Mouse (Mus musculus): ENCODE measurements around the gene Mrrf. TPM values are rescaled to one million over a fixed set of nuclear protein-coding genes. Genes with fewer than 3 reads are reported as not detected.

Mrrf gene
- 16.9 and 21.4 TPM in 2 replicates for total RNA-seq (2014; fragmentation: Nextera tagmentation)
- total RNA-seq (2017): 20.4 and 21.7 TPM in 2 replicates

- peak; percentile 95 for ATAC-seq (replicated peaks; ENCODE audit: poor library complexity, severe bottlenecking)
Measured at GRCm38 (mm10) chr2:36136300-36136941, at the start of gene Mrrf, which contains the start of gene Rbm18. Gene Mrrf, plus strand, starts transcription at chr2:36136389. Gene Rbm18, minus strand, starts transcription at chr2:36136773.

- ATAC-seq (replicated peaks; ENCODE audit: poor library complexity, severe bottlenecking): no peak
Measured at GRCm38 (mm10) chr2:36089190-36089589, 47.0 kb upstream of the Mrrf start.

- ATAC-seq (replicated peaks; ENCODE audit: poor library complexity, severe bottlenecking): peak; percentile 81
Measured at GRCm38 (mm10) chr2:36090853-36091741, 45.1 kb upstream of the Mrrf start.

- no peak for ATAC-seq (replicated peaks; ENCODE audit: poor library complexity, severe bottlenecking)
Measured at GRCm38 (mm10) chr2:36092748-36093147, 43.4 kb upstream of the Mrrf start.

GRCm38 (mm10) chr2:36093301-36093700 lies 42.9 kb upstream of the Mrrf start:
- no peak for ATAC-seq (replicated peaks; ENCODE audit: poor library complexity, severe bottlenecking)

GRCm38 (mm10) chr2:36093914-36094475 lies 42.2 kb upstream of the Mrrf start:
- no peak for ATAC-seq (replicated peaks; ENCODE audit: poor library complexity, severe bottlenecking)

GRCm38 (mm10) chr2:36097129-36097815 lies 38.9 kb upstream of the Mrrf start:
- no peak for ATAC-seq (replicated peaks; ENCODE audit: poor library complexity, severe bottlenecking)

- no peak for ATAC-seq (replicated peaks; ENCODE audit: poor library complexity, severe bottlenecking)
Measured at GRCm38 (mm10) chr2:36098021-36098420, 38.2 kb upstream of the Mrrf start.

- ATAC-seq (replicated peaks; ENCODE audit: poor library complexity, severe bottlenecking): no peak
Measured at GRCm38 (mm10) chr2:36099739-36100138, 36.5 kb upstream of the Mrrf start.

GRCm38 (mm10) chr2:36101866-36102558 lies 34.2 kb upstream of the Mrrf start:
- ATAC-seq (replicated peaks; ENCODE audit: poor library complexity, severe bottlenecking): no peak

GRCm38 (mm10) chr2:36102559-36102946 lies 33.6 kb upstream of the Mrrf start:
- ATAC-seq (replicated peaks; ENCODE audit: poor library complexity, severe bottlenecking): peak; percentile 13; the same call in 1 of the 2 replicates

GRCm38 (mm10) chr2:36103069-36103554 lies 33.1 kb upstream of the Mrrf start:
- ATAC-seq (replicated peaks; ENCODE audit: poor library complexity, severe bottlenecking): 0 out of 2 replicates have a peak, but pooled peaks have one; percentile 12

- ATAC-seq (replicated peaks; ENCODE audit: poor library complexity, severe bottlenecking): no peak
Measured at GRCm38 (mm10) chr2:36103555-36104367, 32.4 kb upstream of the Mrrf start.

GRCm38 (mm10) chr2:36104436-36104955 lies 31.7 kb upstream of the Mrrf start:
- ATAC-seq (replicated peaks; ENCODE audit: poor library complexity, severe bottlenecking): no peak

GRCm38 (mm10) chr2:36104956-36105741 lies 31.0 kb upstream of the Mrrf start, which contains the start of gene Lhx6:
Gene Lhx6, minus strand, starts transcription at chr2:36105408.
- peak; percentile 41 for ATAC-seq (replicated peaks; ENCODE audit: poor library complexity, severe bottlenecking)

- ATAC-seq (replicated peaks; ENCODE audit: poor library complexity, severe bottlenecking): no peak
Measured at GRCm38 (mm10) chr2:36108615-36109014, 27.6 kb upstream of the Mrrf start.

- no peak for ATAC-seq (replicated peaks; ENCODE audit: poor library complexity, severe bottlenecking)
Measured at GRCm38 (mm10) chr2:36112632-36113031, 23.6 kb upstream of the Mrrf start.

Data from granulocyte monocyte progenitor cell, adult 5-6 weeks (primary cell).